Mouse (Mus musculus): ENCODE data around the gene Pacsin3.
"Not testable (repeated sequence)": the region's sequence is repeated elsewhere in the genome, so short reads cannot be mapped to it uniquely, and the experiment has no call there.

Gene Pacsin3

DNA sequence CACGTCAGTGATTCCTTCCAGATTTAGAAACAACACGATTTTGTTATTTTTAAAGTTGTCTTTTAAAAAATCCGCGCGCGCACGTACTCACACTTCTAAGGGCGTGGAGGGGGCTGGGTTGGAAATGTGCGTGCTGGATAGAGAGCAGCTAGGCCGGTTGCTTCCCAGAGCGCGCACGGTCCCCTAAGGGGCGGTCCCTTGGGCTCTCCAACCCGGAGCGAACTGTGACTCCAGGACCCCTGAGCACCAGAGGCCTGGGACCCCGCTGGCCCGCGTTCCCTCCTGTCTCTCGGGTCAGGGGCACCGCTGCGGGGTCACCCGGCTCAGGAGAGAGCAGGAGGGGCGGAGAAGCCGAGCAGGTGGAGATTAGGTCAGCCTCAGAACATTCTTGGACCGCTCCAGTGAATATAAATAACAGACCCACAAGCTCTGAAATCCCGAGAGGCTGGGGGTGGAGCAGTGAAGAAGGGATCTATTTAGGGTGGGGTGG is at the start of gene Pacsin3:
Gene Pacsin3, plus strand, starts transcription at position 294 of the 490 bp plus-strand sequence.
- no peak for DNase-seq

DNA sequence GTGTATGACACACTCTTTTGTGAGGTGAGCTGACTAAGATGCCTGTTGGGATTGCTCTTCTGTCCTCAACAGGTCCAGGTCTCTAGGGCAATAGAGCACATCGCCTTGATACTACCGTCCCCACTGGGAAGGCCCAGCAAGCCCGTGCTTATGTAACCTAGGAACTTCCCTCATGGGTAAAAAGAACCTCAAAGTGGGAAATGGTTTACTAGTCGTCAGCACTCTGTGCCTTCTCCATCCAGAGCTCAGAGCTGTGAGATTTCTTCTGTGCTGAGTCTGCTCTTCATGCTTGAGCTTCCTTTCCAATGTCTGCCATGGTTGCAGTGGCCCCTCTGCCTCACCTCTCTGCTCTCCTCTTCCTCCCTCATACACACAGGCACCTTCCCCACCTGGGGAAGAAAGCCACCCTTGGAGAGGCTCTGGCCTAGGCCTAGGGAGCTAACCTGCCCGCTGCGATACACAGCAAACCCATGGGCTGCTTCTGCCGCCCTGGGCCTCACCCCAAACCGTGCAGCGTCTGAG is 49.4 kb upstream of the Pacsin3 start:
- DNase-seq, result no peak

GRCm38 (mm10) chr2:91213311-91213710 is 42.4 kb upstream of the Pacsin3 start:
- DNase-seq, result no peak

DNA sequence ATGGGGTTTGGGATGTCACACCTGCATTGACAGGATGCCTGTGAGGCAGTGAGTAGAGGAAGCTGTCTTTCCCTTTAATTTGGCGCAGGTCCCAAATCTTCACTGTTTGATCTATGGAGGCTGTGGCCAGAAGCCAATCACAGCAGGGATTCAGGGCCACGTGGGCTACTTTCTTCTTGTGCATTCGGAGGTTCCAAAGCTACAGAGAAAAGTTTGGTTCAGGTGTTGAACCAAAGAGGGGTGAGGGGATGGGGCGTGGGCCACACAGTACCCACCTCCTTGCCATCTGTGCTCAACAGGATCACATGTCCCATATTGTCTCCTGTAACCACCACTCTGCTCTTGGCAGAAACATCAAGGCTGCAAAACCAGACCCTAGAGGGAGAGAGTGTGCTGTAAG is 38.7 kb upstream of the Pacsin3 start:
- peak; percentile 59 to 81 for DNase-seq

DNA sequence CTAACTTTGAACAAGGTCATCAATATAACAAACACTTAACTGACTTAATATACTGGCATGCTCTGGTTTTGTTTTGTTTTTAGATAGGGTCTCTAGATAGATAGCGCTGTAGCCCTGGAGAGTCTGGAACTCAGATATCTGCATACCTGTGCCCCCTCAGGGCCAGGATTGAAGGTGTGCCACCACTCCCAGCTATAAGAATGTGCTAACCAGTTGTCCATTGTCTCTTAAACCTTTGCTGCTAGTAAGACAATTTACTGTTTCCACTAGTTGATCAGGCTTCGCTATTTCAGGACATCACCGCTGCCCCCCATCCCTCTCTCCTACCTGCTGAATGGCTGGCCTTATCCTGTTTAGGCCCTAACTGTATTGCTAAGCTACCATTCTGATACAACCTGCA is 35.3 kb upstream of the Pacsin3 start:
- DNase-seq, result no peak

DNA sequence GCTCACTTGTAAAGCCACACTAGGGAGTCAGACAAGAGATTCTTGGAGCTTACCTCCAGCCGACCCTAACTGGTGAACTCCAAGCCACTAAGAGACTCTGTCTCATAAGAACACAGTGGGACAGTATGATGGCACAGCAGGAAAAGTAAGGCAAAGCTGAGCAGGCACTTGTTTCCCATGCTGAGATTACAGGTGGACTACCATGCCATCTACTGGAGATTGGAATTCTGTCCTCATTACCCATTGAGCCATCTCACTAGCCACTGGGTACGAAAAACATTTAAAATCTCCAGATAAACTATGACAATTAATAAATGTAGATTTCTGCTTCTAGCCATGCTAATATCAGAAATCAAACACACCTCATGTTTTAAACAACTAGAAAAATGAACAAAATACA is 32.1 kb upstream of the Pacsin3 start:
- no peak for DNase-seq

- no peak for DNase-seq
Measured at GRCm38 (mm10) chr2:91229735-91230134, 26.0 kb upstream of the Pacsin3 start.

DNA sequence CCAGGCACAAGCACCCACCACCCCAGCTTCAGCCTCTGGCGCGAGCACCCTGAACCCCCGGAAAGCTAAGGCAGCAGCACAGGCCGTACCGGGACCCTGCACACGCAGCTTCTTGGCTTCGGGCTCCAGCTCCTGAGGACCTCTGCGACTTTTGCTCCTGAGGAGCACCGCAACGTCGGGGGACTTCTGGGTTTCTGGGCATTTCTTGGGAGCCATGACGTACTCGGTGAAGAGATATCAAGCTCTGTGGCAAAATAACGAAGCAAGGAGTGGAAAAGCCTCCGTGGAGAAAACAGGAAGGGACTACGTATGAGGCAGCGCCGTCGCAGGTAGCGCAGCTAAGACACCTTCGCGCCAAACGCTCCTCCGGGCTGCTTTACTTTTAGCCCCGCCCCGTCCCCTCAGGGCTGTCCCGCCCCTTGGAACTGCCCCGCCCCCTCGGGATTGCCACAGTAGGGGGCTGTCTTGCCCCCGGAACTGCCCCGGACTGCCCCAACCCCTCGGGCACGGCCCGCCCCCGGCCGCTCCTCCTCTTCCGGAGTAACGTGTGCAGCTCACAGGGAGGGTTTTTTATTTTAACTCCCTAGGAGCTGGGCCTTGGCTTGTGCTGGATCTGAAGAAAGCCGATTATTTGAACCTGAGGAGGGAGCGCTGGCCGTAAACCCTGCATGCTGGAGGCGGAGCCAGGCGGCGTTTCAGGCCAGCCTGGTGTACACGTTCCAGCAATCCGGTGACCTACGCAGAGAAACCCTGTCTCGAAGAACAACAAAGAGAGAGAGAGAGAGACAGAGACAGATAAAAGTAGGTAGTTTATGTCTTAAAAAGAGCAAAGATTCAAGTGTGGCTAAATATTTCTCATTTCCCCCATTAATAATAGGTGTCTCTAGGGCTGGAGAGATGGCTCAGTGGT is 18.9 kb upstream of the Pacsin3 start, which contains the start of gene Ddb2:
Gene Ddb2, minus strand, starts transcription at position 382 of the 910 bp plus-strand sequence.
- peak; percentile 92 to 94 for DNase-seq

GRCm38 (mm10) chr2:91237511-91238080 is 18.2 kb upstream of the Pacsin3 start:
- DNase-seq, result not testable (repeated sequence)

DNA sequence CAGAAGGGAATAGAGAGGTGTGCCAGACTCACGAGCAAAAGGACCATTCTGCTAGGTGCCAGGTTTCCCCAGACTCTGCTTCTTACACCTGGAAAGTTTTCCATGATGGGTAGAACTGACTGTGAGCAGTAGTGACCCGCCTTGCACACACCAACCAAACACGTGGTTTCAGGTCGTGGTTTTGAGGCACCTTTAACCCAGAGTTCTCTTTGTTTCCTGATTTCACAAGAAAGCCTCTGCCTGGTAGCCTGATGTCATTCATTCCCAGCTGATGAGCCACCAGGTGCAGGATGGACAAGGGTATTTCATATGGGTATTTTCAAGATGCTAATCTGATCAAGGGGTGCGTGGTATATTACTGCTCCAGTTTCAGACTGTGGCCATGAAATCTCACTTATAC is 13.2 kb upstream of the Pacsin3 start:
- no peak for DNase-seq

- DNase-seq, result no peak
Measured at GRCm38 (mm10) chr2:91243416-91243815, 12.3 kb upstream of the Pacsin3 start.

GRCm38 (mm10) chr2:91244557-91245228 is 11.1 kb upstream of the Pacsin3 start:
- no peak for DNase-seq

GRCm38 (mm10) chr2:91248366-91248765 is 7.4 kb upstream of the Pacsin3 start:
- no peak for DNase-seq

DNA sequence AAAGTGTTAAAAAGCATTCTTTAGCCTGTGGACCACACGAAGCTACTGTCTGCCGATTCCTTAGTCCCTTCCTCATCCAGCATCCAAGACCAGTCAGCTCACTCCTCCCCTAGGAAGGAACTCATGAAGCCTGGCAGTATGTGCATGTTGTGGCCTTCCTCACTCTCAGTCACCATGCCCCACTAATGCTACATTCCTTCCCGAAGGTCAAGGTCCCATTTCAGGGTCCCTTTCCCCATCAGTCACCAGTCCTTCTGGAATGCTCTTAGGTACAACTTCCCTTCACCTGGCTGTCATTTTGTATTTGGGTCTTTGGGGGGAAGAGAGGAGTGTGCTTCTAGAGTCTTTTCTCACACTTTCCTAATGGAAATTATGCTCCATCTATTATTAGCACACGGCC is 3.8 kb upstream of the Pacsin3 start:
- DNase-seq, result no peak

DNA sequence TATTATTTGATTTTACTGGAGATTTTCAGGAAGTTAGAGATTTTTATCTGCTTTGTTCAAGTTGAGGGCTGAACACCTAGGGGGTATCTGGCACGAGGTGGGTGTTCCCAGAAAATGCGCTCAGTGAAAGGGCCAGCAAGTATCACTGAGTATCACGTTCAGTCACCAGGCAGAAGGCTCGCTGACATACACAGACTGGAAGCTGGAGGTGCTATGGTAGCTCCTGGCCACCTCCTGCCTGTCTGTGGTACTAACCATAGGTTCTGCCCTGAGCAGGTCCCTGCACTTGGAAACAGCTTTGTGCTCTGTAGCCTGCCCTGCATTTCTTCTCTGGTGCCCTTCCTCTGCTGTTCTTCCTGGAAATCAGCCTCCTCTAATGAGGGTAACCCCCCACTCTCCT is 3.2 kb upstream of the Pacsin3 start:
- DNase-seq, result no peak

DNA sequence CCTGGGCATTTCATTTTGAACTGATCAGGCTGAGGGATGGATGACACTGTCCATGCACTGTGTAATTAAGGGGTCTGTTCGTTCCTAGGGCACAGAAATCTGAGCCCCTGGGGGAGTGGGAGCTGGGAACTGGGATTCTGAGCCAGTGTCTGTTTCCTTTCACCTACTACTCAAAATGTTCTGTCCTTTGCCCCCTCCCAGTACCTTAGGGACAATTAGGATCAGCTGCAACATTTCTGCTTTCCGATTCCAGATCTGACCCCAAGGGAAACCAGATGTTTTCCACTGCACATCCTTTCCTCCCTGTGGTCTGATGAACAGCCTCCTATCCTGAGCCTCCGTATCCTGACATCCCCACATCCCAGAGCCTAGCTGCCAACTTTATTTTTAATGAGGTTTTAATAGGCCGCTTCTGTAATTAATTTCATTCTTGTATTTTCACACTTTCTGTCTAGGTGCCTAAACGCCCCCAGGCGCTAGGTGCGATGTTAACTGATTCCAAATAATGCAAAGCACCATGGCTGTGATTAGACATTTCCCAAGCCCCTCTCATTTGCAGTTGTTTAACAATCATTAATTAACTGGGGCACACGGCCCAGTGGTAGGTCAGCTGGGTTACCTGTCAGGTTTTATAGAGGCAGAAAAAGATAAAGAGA is 901 bp upstream of the Pacsin3 start:
- DNase-seq, result no peak

DNA sequence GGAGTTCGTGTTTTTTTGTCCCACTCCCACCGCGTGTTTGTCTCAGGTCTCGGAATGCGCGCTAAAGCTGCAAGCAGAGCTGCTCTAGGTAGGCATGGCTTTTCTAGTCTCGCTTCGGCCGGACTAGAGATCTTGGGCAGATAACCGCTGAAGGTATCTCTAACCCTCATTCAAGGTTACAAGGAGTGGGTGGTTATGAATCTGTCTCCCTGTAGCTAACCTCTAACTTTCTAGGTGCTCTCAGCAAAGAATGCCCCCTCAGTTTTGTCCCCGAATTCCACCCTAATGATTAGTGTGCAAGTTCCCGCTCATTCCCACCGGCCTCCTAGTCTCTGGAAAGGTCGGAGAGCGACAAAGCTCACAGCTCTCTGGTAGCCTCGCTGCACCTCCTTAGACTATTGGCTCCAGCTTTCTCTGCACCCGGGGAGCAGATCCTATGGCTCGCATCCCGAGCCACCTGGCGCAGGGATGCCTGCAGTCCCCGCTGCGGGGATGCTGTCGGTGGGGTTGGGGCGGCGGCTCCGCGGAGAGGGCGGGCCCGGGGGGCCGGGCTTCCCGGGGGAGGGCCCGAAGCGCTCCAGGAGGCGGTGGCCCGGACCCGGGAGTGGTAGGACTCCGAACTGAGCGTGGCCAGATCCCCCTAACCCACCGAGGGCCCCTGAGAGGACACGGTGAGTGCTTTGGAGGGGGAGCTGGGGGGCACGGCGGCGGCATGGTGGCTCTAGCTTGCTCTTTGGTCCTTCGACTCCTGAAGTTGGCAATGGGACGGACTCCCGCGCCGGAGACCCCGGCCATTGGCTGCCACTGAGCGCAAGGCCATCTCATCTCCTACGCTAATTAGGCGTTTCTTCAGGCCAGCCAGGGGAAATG is 737 bp downstream of the Pacsin3 start:
- DNase-seq, result peak; percentile 41 to 48

- no peak for DNase-seq
Measured at GRCm38 (mm10) chr2:91257126-91257980, 1.6 kb downstream of the Pacsin3 start.

- DNase-seq, result no peak
Measured at GRCm38 (mm10) chr2:91258054-91258453, 2.3 kb downstream of the Pacsin3 start.

DNA sequence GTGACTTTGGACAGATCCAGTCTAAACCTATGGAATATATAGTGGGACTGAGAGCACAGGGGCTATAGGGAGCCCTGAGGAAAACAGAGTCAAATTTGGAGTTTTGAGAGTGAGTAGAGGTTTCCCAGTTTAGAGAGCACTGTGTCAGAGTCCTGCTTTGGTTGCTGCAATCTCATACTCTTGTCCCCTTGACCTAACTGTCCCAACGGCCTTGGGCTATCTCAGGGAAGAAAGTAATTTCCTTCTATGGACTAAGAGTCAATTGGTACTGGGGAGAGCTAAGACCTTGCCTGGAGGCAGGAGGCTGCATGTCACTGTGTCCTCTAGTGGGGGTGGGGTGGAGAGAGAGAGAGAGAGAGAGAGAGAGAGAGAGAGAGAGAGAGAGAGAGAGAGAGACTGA is 3.1 kb downstream of the Pacsin3 start:
- no peak for DNase-seq

DNA sequence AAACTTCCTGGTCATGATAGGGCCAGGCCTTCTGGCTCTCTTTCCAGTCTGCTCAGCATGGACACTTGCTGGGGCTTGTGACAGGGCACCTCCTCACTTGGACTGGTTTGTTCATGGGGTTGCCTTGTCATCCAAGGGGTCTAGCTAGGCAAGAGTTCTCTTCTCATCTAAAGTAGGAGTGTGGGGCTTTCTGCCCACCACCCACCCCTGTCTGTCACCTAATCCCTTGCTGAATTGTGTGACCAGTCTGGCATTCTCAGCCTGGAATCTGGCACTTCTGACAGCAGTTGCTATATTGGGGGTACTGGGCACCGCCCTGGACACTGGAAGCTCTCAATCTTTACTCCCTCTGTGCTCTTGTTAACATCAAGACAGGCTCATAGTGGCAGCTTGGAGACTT is 3.7 kb downstream of the Pacsin3 start:
- DNase-seq, result no peak
